Mouse (Mus musculus) megakaryocyte progenitor cell, adult 5-6 weeks (primary cell): ENCODE measurements at regions not wholly inside any gene's neighbourhood (a gene's known extent, or its start where the extent isn't known, plus 50 kb on each side); places are given as distances from the start of the nearest gene placed in this dataset.
A peak's percentile ranks its signal among the peaks of the same experiment; 100 is the strongest.

Source experiments
- ATAC-seq: replicated peaks from 2 replicates; pipeline ENCODE4 v1.8.0; 2016; ENCODE audit warnings: mild to moderate bottlenecking, moderate TSS enrichment, inconsistent platforms; ENCODE audit not compliant: poor library complexity

- no peak for ATAC-seq
These were observed 96.0 kb downstream of the Epdr1 start for GRCm38 (mm10) chr13:19523686-19524085.

DNA sequence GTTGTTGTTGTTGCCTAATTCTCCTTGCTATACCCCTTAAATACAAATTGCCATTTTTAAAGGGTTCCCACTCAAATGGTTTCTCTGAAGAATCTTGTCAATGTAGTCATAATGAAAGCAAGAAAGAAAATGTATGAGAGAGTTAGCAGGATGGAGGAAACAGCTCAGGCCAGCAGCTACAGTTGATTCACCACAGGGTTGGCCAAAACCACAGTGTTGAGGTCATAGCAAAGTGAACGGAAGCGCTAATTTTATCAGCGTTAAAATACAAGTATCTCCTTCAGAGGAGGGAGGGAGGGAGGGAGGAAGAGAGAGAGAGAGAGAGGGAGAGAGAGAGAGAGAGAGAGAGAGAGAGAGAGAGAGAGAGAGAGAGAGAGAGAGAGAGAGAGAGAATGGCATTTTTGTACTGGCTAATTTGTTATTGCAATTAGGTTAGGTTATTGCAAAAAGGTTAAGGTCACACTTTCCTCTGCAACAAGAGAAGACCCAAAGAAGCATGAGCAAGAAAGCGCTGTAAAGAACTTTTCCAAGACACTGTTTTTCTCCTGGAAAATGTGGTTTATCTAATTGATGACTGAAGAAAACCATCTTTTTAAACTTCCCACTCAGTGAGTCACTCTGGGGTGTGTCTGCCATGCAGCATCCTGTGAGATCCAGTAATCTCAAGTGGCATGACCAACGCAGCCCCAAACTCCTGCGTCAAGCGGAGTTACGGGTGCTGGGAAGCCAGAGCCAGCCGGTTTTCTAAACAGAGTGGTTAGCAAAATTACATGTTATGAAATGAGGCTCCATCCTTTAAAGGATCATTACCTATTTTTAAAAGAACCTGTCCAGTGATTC, 101.6 kb downstream of the Epdr1 start:
- ATAC-seq: peak; percentile 62

- peak; percentile 93 for ATAC-seq
These were observed 104.7 kb downstream of the Epdr1 start for GRCm38 (mm10) chr13:19514844-19515555.

GRCm38 (mm10) chr13:19506543-19506942, 110.9 kb upstream of the Stard3nl start:
- no peak for ATAC-seq

DNA sequence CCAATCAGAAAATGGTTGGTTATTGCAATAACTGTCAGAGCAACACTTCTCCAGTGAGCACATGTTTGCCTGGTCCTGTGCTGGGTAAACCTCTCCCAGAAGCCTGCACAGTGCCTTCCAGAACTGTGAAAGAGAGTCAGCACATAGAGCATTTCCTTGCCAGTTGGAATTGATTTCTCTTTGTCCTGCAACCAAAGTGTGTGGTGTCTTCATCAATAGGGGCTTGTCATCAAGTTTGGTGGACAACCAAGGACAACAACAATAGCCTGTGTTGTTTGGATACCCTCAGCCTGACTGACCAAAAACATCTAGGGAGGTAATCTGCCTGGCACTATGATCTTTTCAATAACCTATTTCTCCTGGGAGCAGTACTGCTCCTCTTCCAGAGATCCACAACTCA, 108.6 kb upstream of the Stard3nl start:
- no peak for ATAC-seq

DNA sequence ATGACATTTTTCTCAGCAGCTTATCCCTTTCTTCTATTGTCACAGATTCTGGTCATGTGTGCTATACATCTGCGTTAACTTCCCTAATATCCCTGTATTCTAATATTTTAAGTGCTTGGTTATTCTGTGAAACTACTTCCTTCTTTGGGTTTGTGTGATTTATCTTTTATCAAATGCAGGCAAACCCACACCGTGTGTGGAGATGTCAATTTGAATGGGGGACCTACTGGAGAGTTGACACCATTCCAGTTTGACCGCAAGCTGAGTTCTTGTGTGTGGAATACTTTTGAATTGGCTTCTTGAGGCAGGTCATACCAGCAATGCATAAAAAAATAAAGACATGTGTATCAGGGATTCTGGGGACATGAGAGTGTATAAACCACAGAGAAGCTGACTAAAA, 86.6 kb upstream of the Stard3nl start:
- no peak; the same call in 1 of the 2 replicates for ATAC-seq

DNA sequence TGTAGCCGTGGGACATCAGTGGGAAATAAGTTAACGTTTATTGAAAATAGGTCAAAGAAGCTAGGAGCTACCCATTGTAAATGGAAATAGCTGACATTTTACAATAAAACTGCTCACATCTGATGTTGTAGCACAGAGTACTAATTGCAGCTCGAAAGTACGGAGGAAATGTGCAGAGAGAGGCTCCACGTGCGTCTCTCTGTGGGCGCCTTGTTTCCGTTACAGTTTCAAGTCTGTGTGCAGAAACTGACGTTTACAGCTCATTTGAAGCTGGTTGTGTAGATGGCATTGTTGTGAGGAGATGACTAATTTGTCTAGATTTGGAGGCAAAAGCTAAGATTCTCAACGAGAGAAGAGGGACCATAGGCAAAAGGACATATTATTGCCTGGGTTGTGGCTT, 78.4 kb upstream of the Stard3nl start:
- ATAC-seq: no peak

DNA sequence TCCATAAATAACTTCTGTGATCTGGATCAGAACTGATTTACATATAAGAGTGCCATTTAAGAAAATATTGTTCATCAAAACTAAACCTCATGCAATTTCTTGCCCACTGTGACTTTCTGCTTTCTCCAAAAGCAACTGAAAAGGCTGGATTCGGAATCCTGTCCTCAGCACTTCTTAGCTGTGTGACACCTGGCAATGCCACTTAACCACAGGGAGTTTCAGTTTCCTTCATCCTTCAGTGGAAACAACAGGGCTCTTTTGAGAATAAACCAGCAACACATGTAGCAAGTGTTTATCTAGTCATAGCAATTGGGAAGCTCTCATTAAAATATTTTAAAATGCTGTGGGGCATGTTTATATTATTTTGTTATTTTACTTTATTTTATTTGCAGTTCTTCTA, 75.1 kb upstream of the Stard3nl start:
- ATAC-seq: no peak

- no peak for ATAC-seq
These were observed 71.3 kb upstream of the Stard3nl start for GRCm38 (mm10) chr13:19466722-19467384.

DNA sequence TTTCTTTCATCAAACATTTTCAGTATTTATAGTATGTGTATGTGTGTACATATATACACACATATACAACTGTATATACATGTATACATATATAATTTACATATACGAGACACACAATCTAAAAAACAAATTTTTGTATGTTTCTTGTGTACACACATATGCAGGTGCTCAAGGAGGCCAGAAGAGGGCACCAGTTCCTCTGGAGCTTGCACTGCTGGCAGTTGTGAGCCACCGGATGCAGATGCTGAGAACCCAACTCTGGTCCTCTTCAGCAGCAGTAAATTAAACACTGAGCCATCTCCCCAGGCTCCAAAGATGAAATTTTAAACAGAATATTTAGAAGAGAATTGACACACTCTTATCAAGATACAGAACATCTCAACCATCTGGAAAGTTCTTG, 67.4 kb upstream of the Stard3nl start:
- ATAC-seq: peak; percentile 52; the same call in 1 of the 2 replicates

- peak; percentile 48; the same call in 1 of the 2 replicates for ATAC-seq
These were observed 53.8 kb upstream of the Stard3nl start for GRCm38 (mm10) chr13:19449387-19449786.
